Mouse (Mus musculus) cortical plate, adult 2 months (tissue): ENCODE data around the gene Slc9a6.

Source experiments
- CTCF ChIP-seq: fragments of 200-500 bp; IDR thresholded peaks from 2 replicates; pipeline ENCODE4 v1.5.1; 2011; ENCODE audit warnings: mild to moderate bottlenecking, control low read depth, low read length; ENCODE audit not compliant: insufficient read depth; ENCODE audit errors: extremely low read depth
- POLR2A ChIP-seq: fragments of 200-500 bp; IDR thresholded peaks from 2 replicates; pipeline ENCODE4 v1.6.1; 2011; ENCODE audit warnings: mild to moderate bottlenecking, low read length, control low read depth; ENCODE audit not compliant: insufficient read depth; ENCODE audit errors: extremely low read depth

- TF ChIP-seq CTCF (no peak), POLR2A (no peak)
Observed at GRCm38 (mm10) chrX:56712666-56713065, 103.1 kb downstream of the Slc9a6 start.
